Mouse (Mus musculus): ENCODE results near the gene Clps.
A peak's percentile ranks its signal among the peaks of the same experiment; 100 is the strongest.
"Not testable (repeated sequence)": the region's sequence is repeated elsewhere in the genome, so short reads cannot be mapped to it uniquely, and the experiment has no call there.

Clps gene

GRCm38 (mm10) chr17:28560598-28560997 is at the start of gene Clps:
Clps (minus strand) TSS chr17:28560766.
- DNase-seq (ENCODE audit: low read depth): no peak

GRCm38 (mm10) chr17:28609543-28609942 is 49.0 kb upstream of the Clps start:
- no peak for DNase-seq (ENCODE audit: low read depth)

- DNase-seq (ENCODE audit: low read depth): no peak
Measured at GRCm38 (mm10) chr17:28601557-28602250, 41.1 kb upstream of the Clps start.

GRCm38 (mm10) chr17:28600780-28601179 is 40.2 kb upstream of the Clps start:
- DNase-seq (ENCODE audit: low read depth): no peak

GRCm38 (mm10) chr17:28593965-28594364 is 33.4 kb upstream of the Clps start:
- DNase-seq (ENCODE audit: low read depth): no peak

GRCm38 (mm10) chr17:28592998-28593397 is 32.4 kb upstream of the Clps start:
- DNase-seq (ENCODE audit: low read depth): peak; percentile 64

- DNase-seq (ENCODE audit: low read depth): no peak
Measured at GRCm38 (mm10) chr17:28591476-28591875, 30.9 kb upstream of the Clps start.

- no peak for DNase-seq (ENCODE audit: low read depth)
Measured at GRCm38 (mm10) chr17:28590596-28590995, 30.0 kb upstream of the Clps start.

- DNase-seq (ENCODE audit: low read depth): no peak
Measured at GRCm38 (mm10) chr17:28588591-28588990, 28.0 kb upstream of the Clps start.

GRCm38 (mm10) chr17:28586509-28586908 is 25.9 kb upstream of the Clps start:
- no peak for DNase-seq (ENCODE audit: low read depth)

GRCm38 (mm10) chr17:28581056-28581455 is 20.5 kb upstream of the Clps start:
- DNase-seq (ENCODE audit: low read depth): no peak

GRCm38 (mm10) chr17:28580396-28580795 is 19.8 kb upstream of the Clps start:
- peak; percentile 67 for DNase-seq (ENCODE audit: low read depth)

GRCm38 (mm10) chr17:28575244-28576125 is 14.9 kb upstream of the Clps start, which contains the start of gene Lhfpl5:
Lhfpl5 (plus strand) TSS chr17:28575641.
- peak; percentile 45 for DNase-seq (ENCODE audit: low read depth)

- no peak for DNase-seq (ENCODE audit: low read depth)
Measured at GRCm38 (mm10) chr17:28572941-28573340, 12.4 kb upstream of the Clps start.

GRCm38 (mm10) chr17:28572521-28572920 is 12.0 kb upstream of the Clps start:
- no peak for DNase-seq (ENCODE audit: low read depth)

GRCm38 (mm10) chr17:28571868-28572267 is 11.3 kb upstream of the Clps start:
- DNase-seq (ENCODE audit: low read depth): no peak

- DNase-seq (ENCODE audit: low read depth): no peak
Measured at GRCm38 (mm10) chr17:28567541-28567940, 7.0 kb upstream of the Clps start.

GRCm38 (mm10) chr17:28565181-28565580 is 4.6 kb upstream of the Clps start:
- no peak for DNase-seq (ENCODE audit: low read depth)

- DNase-seq (ENCODE audit: low read depth): no peak
Measured at GRCm38 (mm10) chr17:28561613-28562012, 1.0 kb upstream of the Clps start.

GRCm38 (mm10) chr17:28557772-28558171 is 2.8 kb downstream of the Clps start:
- no peak for DNase-seq (ENCODE audit: low read depth)

- peak; percentile 19 for DNase-seq (ENCODE audit: low read depth)
Measured at GRCm38 (mm10) chr17:28556635-28557396, 3.8 kb downstream of the Clps start.

- DNase-seq (ENCODE audit: low read depth): not testable (repeated sequence)
Measured at GRCm38 (mm10) chr17:28554021-28554420, 6.5 kb downstream of the Clps start.
